Mouse (Mus musculus): Measurements from ENCODE around the gene Atp8a2.

DNA sequence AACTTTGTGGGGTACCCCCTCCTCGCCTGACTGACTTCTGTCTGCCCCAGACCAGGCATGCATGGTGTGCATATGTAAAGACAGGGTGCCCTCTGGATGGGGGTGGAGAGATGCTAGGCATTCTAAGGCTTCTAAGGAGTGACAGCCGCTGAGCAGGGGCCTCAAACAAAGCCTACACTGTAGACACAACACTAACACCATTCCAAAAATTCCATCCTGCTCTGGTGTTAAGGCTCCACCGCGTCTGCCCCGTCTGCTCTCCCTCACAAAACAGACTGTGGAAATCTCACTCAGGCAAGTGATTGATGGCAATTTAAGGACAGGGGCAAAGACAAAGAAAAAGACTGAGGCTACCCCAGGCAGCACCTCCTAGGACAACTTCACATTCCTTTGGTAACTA is 247.0 kb downstream of the Atp8a2 start:
- TF ChIP-seq CTCF (IDR thresholded peaks at IDR 0.05) (no peak), EP300 (IDR thresholded peaks at IDR 0.05) (no peak)

All from lung, postnatal 0 days (tissue).